Mouse (Mus musculus) cerebellum, adult 2 months (tissue): ENCODE results near the gene Igf2r.

Source experiments
- CTCF ChIP-seq: fragments of 200-500 bp; IDR thresholded peaks from 2 replicates; pipeline ENCODE4 v1.5.1; 2011; ENCODE audit warnings: low read depth, mild to moderate bottlenecking, control low read depth, low read length, moderate library complexity, borderline replicate concordance; ENCODE audit not compliant: insufficient read depth
- POLR2A ChIP-seq: fragments of 200-500 bp; IDR thresholded peaks from 2 replicates; pipeline ENCODE4 v1.6.1; 2011; ENCODE audit warnings: low read length, control low read depth, borderline replicate concordance; ENCODE audit not compliant: insufficient read depth

- TF ChIP-seq POLR2A = no peak
- TF ChIP-seq CTCF = no peak
Measured at GRCm38 (mm10) chr17:12797427-12798029, 28.1 kb upstream of the Igf2r start.
